Mouse (Mus musculus) adrenal gland, adult 18-20 months (tissue): ENCODE data around the gene Myo5c. TPM values are rescaled to one million over a fixed set of nuclear protein-coding genes. Genes with fewer than 3 reads are reported as not detected.
A peak's percentile ranks its signal among the peaks of the same experiment; 100 is the strongest.
"Not testable (repeated sequence)": the region's sequence is repeated elsewhere in the genome, so short reads cannot be mapped to it uniquely, and the experiment has no call there.

Experiments
- DNase-seq, 2 experiments: peaks; one replicate each; pipeline ENCODE4 v3.0.0; 2021 to 2022; ENCODE audit warnings: low spot score in 2 of 2
- total RNA-seq, 2 experiments: library from RNA; stranded (reverse); gene quantifications; 1 replicate in 1 of 2; 2 replicates in 1 of 2; pipeline ENCODE4 v1.2.3; 2021

Gene Myo5c
- total RNA-seq, 2 experiments from 2014 or later: 5.1 to 5.7 TPM

GRCm38 (mm10) chr9:75243730-75244406 is 12.0 kb downstream of the Myo5c start:
- no peak for DNase-seq

GRCm38 (mm10) chr9:75244527-75244926 is 12.7 kb downstream of the Myo5c start:
- DNase-seq: no peak

GRCm38 (mm10) chr9:75246080-75246930 is 14.5 kb downstream of the Myo5c start:
- DNase-seq: no peak

DNA sequence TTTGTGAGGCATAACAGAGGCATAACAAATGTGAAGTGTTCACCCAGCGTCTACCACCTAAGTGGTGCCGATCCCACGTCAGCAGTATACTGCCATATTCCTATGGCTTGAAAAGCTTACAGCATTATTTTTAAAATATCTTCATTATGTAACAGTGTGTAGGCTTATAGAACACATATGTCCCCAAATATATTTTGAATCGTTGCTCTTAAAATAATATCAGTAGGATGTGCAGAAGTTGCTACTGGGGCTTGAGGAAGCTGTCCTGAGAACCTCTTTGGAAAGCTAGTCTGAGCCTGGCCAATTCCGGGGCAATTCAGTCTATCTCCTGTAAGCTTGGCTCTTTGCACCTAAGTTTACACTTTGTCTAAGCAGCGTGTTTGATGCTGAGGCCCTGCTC is 16.1 kb downstream of the Myo5c start:
- DNase-seq: no peak

GRCm38 (mm10) chr9:75248359-75248758 is 16.5 kb downstream of the Myo5c start:
- no peak for DNase-seq

GRCm38 (mm10) chr9:75248874-75249273 is 17.1 kb downstream of the Myo5c start:
- no peak for DNase-seq

- not testable (repeated sequence) for DNase-seq
Measured at GRCm38 (mm10) chr9:75253158-75253557, 21.3 kb downstream of the Myo5c start.

- DNase-seq: no peak
Measured at GRCm38 (mm10) chr9:75253766-75254165, 21.9 kb downstream of the Myo5c start.

DNA sequence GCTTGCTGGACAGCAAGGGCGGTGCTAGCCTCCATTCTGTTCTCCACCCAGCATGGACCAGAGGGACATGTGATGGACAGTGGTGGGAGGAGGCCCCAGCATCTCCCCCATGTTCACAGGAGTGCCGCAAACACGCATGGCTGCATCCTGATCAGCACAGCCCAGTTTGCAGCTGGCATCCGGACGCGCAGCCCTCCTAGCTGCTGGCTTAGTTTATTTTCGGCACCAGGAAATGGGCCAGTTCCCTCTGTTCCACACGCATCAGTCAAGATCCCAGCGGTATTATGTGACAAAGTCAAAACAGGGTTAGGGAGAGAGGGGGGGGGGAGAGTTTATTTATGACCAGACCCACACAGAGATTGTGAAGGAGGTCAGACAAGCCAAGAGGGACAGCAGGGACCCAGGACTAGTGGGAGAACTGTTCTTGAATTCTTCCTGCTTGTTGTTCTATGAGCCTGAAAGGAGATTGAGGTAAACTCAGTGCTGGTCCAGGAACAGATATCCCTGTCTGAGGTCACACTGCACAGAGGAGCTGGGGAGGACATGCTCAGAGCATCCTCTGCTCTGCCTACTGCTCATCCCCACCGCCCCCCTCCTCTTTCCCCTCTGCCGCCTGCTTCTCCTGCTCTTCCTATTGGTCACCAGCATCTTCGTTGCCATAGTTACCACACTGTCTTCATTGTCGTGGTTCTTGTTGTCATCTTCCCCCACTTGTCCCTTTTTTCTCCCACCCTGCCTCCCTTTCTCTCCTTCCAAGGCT is 22.6 kb downstream of the Myo5c start:
- DNase-seq: no peak

- DNase-seq: no peak
Measured at GRCm38 (mm10) chr9:75255820-75256545, 24.2 kb downstream of the Myo5c start.

GRCm38 (mm10) chr9:75258792-75259191 is 27.0 kb downstream of the Myo5c start:
- no peak for DNase-seq

- no peak for DNase-seq
Measured at GRCm38 (mm10) chr9:75259656-75260055, 27.8 kb downstream of the Myo5c start.

DNA sequence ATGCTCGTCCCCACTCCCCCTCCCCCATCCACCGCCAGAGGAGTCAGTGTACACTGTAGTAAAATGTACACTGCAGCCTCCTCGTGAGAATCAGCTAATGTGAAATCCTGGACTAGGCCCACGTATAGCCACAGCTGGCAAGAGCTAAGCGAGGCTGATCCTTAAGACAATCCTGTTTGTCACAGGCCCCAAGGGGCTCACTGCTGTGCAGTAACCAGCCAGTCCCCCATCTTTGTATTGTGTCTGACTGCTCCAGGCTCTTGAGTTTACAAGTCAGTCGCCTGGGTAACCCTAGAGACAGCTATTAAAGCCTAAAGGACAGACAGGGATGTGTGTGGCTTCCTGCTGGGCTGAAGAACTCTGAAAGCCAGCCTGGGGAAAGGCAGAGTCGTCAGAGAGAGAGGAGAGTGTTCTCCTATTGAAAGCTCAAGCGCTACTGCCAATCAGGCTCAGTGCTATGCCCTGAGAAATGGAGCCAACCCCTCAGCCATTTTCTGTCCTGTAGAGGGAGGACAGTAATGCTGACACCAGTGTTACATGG is 29.6 kb downstream of the Myo5c start:
- DNase-seq: no peak

DNA sequence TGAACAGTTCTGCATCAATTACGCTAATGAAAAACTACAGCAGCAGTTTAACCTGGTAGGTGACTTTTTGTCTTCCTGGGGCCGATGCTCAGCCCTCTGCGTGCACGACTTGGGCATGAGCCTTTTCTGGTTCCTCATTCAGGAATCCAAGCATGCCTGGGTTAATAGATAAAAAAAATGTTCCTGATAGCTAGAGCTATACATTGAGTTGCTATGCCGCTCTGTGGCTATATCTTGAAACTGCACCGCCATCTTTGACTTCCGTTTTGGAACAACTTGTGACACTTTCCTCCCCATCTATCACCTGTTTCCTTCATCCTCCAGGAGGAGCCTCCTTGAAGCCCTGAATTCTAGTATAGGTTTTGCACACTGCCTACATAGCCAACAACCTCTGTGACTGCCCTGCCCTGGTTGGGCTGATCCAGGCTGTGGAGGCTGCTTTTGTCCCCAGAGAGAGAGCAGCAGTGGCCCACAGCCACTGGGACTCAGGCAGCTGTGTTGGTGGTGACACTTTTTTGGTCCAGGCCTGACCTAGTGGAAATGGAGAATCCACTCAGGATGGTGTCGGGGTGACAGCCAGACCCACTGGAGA is 30.5 kb downstream of the Myo5c start:
- DNase-seq: no peak

DNA sequence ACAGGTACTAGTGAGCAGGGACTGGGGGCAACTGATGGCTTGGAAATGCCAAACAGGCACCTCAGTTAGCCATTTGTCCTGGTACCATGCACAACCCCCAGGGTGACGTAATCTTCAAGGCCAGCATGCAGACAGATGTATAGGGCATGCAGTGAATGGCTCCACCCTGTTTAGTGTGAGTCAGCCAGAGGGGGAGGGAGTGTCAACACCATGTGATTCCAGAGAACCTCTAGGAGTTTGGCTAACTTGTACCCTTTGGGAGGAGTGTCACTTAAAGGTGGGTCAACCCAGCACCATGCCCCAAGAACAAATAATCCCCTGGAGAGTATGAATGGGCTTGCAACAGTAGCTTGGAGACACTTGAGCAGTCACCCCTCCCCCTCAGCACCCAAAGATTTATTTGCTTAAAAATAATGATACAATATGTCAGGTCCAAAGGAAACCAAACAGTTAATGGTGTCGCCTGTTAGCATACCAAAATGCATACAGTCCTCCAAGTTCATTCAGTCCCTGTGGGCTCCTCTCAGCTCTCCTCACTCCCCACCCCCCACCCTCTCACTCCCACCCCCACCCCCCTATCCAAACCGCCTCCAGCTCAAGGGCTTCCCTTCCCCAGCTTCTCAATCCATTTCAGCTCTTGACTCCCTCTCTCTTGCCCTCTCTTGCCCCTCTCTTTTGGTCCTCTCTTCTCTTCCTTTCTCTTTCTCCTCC is 32.3 kb downstream of the Myo5c start:
- no peak for DNase-seq

GRCm38 (mm10) chr9:75267147-75267546 is 35.3 kb downstream of the Myo5c start:
- DNase-seq: no peak

- no peak for DNase-seq
Measured at GRCm38 (mm10) chr9:75270382-75270781, 38.6 kb downstream of the Myo5c start.

DNA sequence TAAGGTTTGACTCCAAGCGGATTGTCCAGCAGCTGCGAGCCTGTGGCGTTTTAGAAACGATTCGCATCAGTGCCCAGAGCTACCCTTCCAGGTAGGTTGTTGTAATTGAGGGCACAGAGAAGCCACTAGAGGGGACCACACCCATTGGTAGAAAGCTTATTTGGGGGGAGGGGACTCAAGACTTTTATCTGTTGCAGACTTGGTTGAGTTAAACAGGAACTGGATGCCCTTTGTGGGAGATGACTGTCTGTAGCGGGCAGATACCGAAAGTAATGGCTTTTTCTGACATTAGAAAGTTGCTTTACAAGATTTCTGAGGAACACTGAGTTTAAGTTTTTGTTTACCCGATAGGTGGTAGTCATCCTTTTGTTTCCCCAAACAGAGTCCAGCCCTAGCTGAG is 39.7 kb downstream of the Myo5c start:
- no peak for DNase-seq

- DNase-seq: peak in 1 of 2 experiments; percentile 10
Measured at GRCm38 (mm10) chr9:75273646-75274045, 41.8 kb downstream of the Myo5c start.

- DNase-seq: no peak
Measured at GRCm38 (mm10) chr9:75274486-75274885, 42.7 kb downstream of the Myo5c start.
